Mouse (Mus musculus) liver, postnatal 0 days (tissue): ENCODE results near the gene Frat1.

Source experiments
- CTCF ChIP-seq: sonication (generic); IDR thresholded peaks from 2 replicates; pipeline ENCODE4 v1.5.1; 2016; ENCODE audit warnings: antibody characterized with exemption, low read depth
- EP300 ChIP-seq: IDR thresholded peaks from 2 replicates; pipeline ENCODE4 v1.6.1; 2016; ENCODE audit warnings: antibody characterized with exemption, low read depth, mild to moderate bottlenecking

DNA sequence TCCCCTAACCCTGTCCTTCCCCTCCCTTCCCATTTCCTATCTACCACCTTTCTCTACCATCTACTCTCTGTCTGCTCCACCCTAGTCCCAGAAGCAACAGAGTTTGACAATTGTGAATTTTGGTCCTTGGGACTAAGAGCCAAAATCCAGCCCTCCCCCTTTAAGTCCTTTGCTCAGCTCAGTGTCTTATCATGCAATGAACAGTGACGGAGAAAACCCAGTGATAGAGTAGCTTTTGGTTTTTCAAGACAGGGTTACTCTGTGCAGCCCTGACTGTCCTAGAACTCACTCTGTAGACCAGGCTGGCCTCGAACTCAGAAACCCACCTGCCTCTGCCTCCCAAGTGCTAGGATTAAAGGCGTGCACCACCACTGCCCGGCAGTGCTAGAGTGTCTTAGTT is 16.4 kb upstream of the Frat1 start:
- TF ChIP-seq CTCF (no peak), EP300 (no peak)
